Mouse (Mus musculus) midbrain, embryonic 14.5 days (tissue): ENCODE measurements around the gene Pdzd9. TPM values are rescaled to one million over a fixed set of nuclear protein-coding genes. Genes with fewer than 3 reads are reported as not detected.
"Not testable (repeated sequence)": the region's sequence is repeated elsewhere in the genome, so short reads cannot be mapped to it uniquely, and the experiment has no call there.

Source experiments
- ATAC-seq: fragments of 200-750 bp; cut with Nextera tagmentation; 2 replicates; pipeline ENCODE4 v1.8.0; 2017; ENCODE audit warnings: moderate number of reproducible peaks, moderate library complexity; ENCODE audit not compliant: low FRiP score, low TSS enrichment
- DNase-seq: peaks from one replicate; pipeline ENCODE4 v3.0.0-alpha.2; 2015
- H3K27ac ChIP-seq: fragments of 300-500 bp; sonication (generic); replicated peaks from 2 replicates; pipeline ENCODE4 v1.5.1; 2014; ENCODE audit warnings: mild to moderate bottlenecking, low read depth, low read length, moderate library complexity
- H3K27me3 ChIP-seq: fragments of 300-500 bp; sonication (generic); 2 replicates; pipeline ENCODE4 v1.6.1; 2014; ENCODE audit warnings: low read length, control low read depth, mixed read lengths; ENCODE audit not compliant: control insufficient read depth, insufficient read depth
- H3K36me3 ChIP-seq: fragments of 300-500 bp; sonication (generic); 2 replicates; pipeline ENCODE4 v1.6.1; 2014; ENCODE audit warnings: low read length, control low read depth; ENCODE audit not compliant: control insufficient read depth, insufficient read depth
- H3K4me1 ChIP-seq: fragments of 300-500 bp; sonication (generic); 2 replicates; pipeline ENCODE4 v1.6.1; 2014; ENCODE audit warnings: mild to moderate bottlenecking, antibody characterized with exemption, low read length, control low read depth; ENCODE audit not compliant: control insufficient read depth, insufficient read depth
- H3K4me2 ChIP-seq: fragments of 300-500 bp; sonication (generic); 2 replicates; pipeline ENCODE4 v1.6.1; 2014; ENCODE audit warnings: mild to moderate bottlenecking, low read length, moderate library complexity
- H3K4me3 ChIP-seq: fragments of 300-500 bp; sonication (generic); replicated peaks from 2 replicates; pipeline ENCODE4 v1.5.1; 2014; ENCODE audit warnings: low read depth, low read length
- H3K9ac ChIP-seq: fragments of 300-500 bp; sonication (generic); replicated peaks from 2 replicates; pipeline ENCODE4 v1.6.1; 2014; ENCODE audit warnings: mild to moderate bottlenecking, low read length, moderate library complexity
- H3K9me3 ChIP-seq: fragments of 300-500 bp; sonication (generic); 2 replicates; pipeline ENCODE4 v1.6.1; 2016; ENCODE audit warnings: low read length, control low read depth, mixed read lengths; ENCODE audit not compliant: control insufficient read depth
- WGBS: fragments of 180-500 bp; shearing (Covaris S2); extraction: QIAGEN DNeasy Blood & Tissue Kit; methylation state at CpG from one replicate; pipeline ENCODE4 v1.1.7; 2014; 5-methylcytosine and 5-hydroxymethylcytosine counted together
- polyA plus RNA-seq: library from polyadenylated mRNA; unstranded; fragments of >200 nt; fragmentation: Nextera tagmentation; extraction: Ambion mirVana; gene quantifications from 2 replicates; pipeline ENCODE4 v1.2.1, GENCODE M21; 2014

The Pdzd9 gene
- 0.36 and 0.45 TPM in 2 replicates for polyA plus RNA-seq

- H3K4me1 ChIP-seq, result no peaks in the 10 kb centered on the region
- WGBS, result 26% methylated on average over 14 of the region's 14 CpGs
- no peaks in the 10 kb centered on the region for H3K36me3 ChIP-seq
- no peaks in the 10 kb centered on the region for H3K27me3 ChIP-seq
- DNase-seq (peak; percentile 90), ATAC-seq (peak; percentile 53; the same call in 1 of the 2 replicates)
- H3K4me3 ChIP-seq, result no peak within 1 kb of the TSS
- no peaks in the 10 kb centered on the region for H3K9me3 ChIP-seq
- H3K4me2 ChIP-seq, result no peak within 1 kb of the TSS
- H3K9ac ChIP-seq, result no peak within 1 kb of the TSS
- H3K27ac ChIP-seq, result no peak within 1 kb of the TSS
Measured at GRCm38 (mm10) chr7:120670153-120670875, at the start of gene Pdzd9. Pdzd9 (minus strand) TSS chr7:120670343.

- Histone ChIP-seq H3K36me3 (no peaks in the 10 kb centered on the region), H3K9ac (no peak overlapping the region), H3K4me3 (no peak overlapping the region), H3K4me1 (no peaks in the 10 kb centered on the region), H3K27me3 (no peaks in the 10 kb centered on the region), H3K9me3 (no peaks in the 10 kb centered on the region), H3K4me2 (no peak overlapping the region), H3K27ac (no peak overlapping the region)
- DNase-seq (no peak), ATAC-seq (no peak)
- 86% methylated on average over 2 of the region's 2 CpGs for WGBS
Measured at GRCm38 (mm10) chr7:120717261-120717660, 47.1 kb upstream of the Pdzd9 start.

- not testable (repeated sequence) for H3K27me3 ChIP-seq
- WGBS, result 95% methylated on average over 11 of the region's 11 CpGs
Measured at GRCm38 (mm10) chr7:120713951-120714350, 43.8 kb upstream of the Pdzd9 start.

GRCm38 (mm10) chr7:120713225-120713624 is 43.1 kb upstream of the Pdzd9 start:
- H3K4me1 ChIP-seq, result no peaks in the 10 kb centered on the region
- H3K4me2 ChIP-seq, result no peak overlapping the region
- ATAC-seq (no peak), DNase-seq (no peak)
- no peak overlapping the region for H3K9ac ChIP-seq
- H3K27ac ChIP-seq, result no peak overlapping the region
- WGBS, result 98% methylated on average over 2 of the region's 2 CpGs
- H3K4me3 ChIP-seq, result no peak overlapping the region
- no peaks in the 10 kb centered on the region for H3K9me3 ChIP-seq
- H3K36me3 ChIP-seq, result no peaks in the 10 kb centered on the region
- no peaks in the 10 kb centered on the region for H3K27me3 ChIP-seq

More at GRCm38 (mm10) chr7:120713951-120714350, 43.8 kb upstream of the Pdzd9 start:
- H3K27ac ChIP-seq, H3K36me3 ChIP-seq, H3K4me3 ChIP-seq, H3K4me1 ChIP-seq, H3K9me3 ChIP-seq, H3K4me2 ChIP-seq, H3K9ac ChIP-seq, DNase-seq, ATAC-seq: not testable (repeated sequence)

GRCm38 (mm10) chr7:120712071-120712470 is 41.9 kb upstream of the Pdzd9 start:
- H3K27me3 ChIP-seq, result no peaks in the 10 kb centered on the region
- ATAC-seq (no peak), DNase-seq (no peak)
- H3K36me3 ChIP-seq, result no peaks in the 10 kb centered on the region
- H3K9me3 ChIP-seq, result no peaks in the 10 kb centered on the region
- H3K27ac ChIP-seq, result no peak overlapping the region
- H3K4me2 ChIP-seq, result no peak overlapping the region
- no peak overlapping the region for H3K4me3 ChIP-seq
- H3K9ac ChIP-seq, result no peak overlapping the region
- 96% methylated on average over 2 of the region's 2 CpGs for WGBS
- no peaks in the 10 kb centered on the region for H3K4me1 ChIP-seq

GRCm38 (mm10) chr7:120703888-120704287 is 33.7 kb upstream of the Pdzd9 start:
- Histone ChIP-seq H3K27ac (no peak overlapping the region), H3K9me3 (no peaks in the 10 kb centered on the region), H3K4me3 (no peak overlapping the region), H3K27me3 (no peaks in the 10 kb centered on the region), H3K4me1 (no peaks in the 10 kb centered on the region), H3K9ac (no peak overlapping the region), H3K36me3 (no peaks in the 10 kb centered on the region), H3K4me2 (no peak overlapping the region)
- DNase-seq, result no peak
- WGBS, result 92% methylated on average over 3 of the region's 3 CpGs
- no peak for ATAC-seq

- Histone ChIP-seq H3K36me3 (no peaks in the 10 kb centered on the region), H3K4me3 (no peak overlapping the region), H3K4me2 (no peak overlapping the region), H3K27me3 (no peaks in the 10 kb centered on the region), H3K9me3 (no peaks in the 10 kb centered on the region), H3K4me1 (no peaks in the 10 kb centered on the region), H3K9ac (no peak overlapping the region), H3K27ac (no peak overlapping the region)
- ATAC-seq (no peak), DNase-seq (no peak)
- 89% methylated on average over 6 of the region's 6 CpGs for WGBS
Measured at GRCm38 (mm10) chr7:120699586-120699985, 29.4 kb upstream of the Pdzd9 start.

GRCm38 (mm10) chr7:120696331-120696730 is 26.2 kb upstream of the Pdzd9 start:
- WGBS, result 82% methylated on average over 2 of the region's 2 CpGs
- no peak for ATAC-seq
- H3K27me3 ChIP-seq, result no peaks in the 10 kb centered on the region

GRCm38 (mm10) chr7:120695641-120696040 is 25.5 kb upstream of the Pdzd9 start:
- DNase-seq (no peak), ATAC-seq (no peak)
- H3K27ac ChIP-seq, result no peak overlapping the region
- H3K36me3 ChIP-seq, result 0 out of 2 replicates have a peak, but pooled peaks cover 3% of the 10 kb centered on the region
- no peak overlapping the region for H3K4me2 ChIP-seq
- H3K9me3 ChIP-seq, result no peaks in the 10 kb centered on the region
- H3K4me3 ChIP-seq, result no peak overlapping the region
- no peak overlapping the region for H3K9ac ChIP-seq
- 67% methylated on average over 1 of the region's 1 CpGs for WGBS
- H3K27me3 ChIP-seq, result no peaks in the 10 kb centered on the region
- H3K4me1 ChIP-seq, result no peaks in the 10 kb centered on the region

More at GRCm38 (mm10) chr7:120696331-120696730, 26.2 kb upstream of the Pdzd9 start:
- Histone ChIP-seq H3K4me1 (no peaks in the 10 kb centered on the region), H3K36me3 (0 out of 2 replicates have a peak, but pooled peaks cover 1% of the 10 kb centered on the region), H3K4me3 (no peak overlapping the region), H3K9ac (no peak overlapping the region), H3K27ac (no peak overlapping the region), H3K9me3 (no peaks in the 10 kb centered on the region), H3K4me2 (no peak overlapping the region)
- no peak for DNase-seq
